Mouse (Mus musculus): ENCODE measurements around the gene Nav2.

Nav2 gene

DNA sequence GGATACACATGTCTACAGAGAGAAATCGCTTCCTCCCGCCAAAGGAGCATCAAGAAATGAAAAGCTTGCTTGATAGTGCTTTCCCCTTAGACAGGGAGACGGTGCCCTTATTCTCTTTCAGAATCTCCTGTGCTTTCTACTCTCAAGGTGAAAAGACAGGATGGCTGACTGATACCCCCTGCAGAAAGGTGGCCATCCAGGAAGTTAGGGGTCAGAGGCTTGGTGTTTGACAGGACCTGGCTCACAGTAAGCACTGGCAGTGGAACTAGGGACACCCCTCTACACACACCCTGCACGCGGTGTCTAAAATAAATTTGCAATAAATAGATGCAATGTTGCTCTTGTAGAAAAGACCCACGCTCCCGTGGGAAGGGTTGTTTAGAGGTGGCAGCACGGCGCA lies 723.4 kb downstream of the Nav2 start:
- no peak for DNase-seq (ENCODE audit: low spot score)

DNA sequence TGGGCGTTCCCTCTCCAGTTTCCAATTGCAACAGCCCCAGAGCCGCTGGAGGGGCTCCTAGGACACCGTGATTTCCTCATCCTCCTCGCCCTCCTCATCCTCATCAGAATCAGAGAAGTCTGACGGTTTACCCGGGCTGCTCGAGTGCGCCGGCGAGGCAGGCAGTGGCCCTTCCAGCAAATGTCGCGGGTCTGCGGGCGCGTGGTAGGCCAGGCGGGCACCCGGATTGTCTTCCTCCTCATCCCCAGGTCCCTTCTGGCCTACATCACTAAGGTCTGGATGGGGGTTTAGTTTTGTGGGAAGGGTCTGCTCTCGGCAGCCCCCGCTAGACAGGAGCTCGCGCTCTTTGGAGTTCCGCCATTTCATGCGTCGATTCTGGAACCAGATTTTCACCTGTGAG lies 723.9 kb downstream of the Nav2 start:
- no peak for DNase-seq (ENCODE audit: low spot score)

DNA sequence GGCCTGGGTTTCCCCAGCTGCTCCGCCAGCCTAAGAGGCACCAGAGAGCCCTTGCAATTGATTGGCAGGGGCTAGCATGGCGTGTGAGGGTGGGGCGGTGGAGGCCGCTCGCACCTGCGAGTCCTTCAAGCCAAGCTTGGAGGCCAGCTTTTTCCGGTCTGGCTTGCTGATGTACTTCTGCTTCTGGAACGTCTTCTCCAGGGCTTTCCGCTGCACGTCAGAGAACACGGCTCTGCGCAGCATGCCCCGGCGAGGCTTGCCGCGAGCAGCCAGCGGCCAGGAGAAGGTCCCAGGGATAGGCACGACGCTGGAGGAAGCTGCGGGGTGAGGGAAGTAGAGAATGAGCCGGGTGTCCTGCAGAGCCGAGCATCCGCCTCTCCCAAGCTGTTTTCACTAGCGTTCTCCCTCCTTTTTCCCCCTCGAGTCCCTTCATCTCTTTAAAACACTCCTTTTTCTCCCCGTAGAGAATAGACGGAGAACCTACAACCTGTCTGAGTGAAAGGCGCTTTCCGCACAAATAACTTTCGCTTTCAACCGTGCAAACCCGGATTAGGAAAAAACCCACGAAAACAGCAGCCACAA lies 725.0 kb downstream of the Nav2 start:
- peak; percentile 43 for DNase-seq (ENCODE audit: low spot score)

DNA sequence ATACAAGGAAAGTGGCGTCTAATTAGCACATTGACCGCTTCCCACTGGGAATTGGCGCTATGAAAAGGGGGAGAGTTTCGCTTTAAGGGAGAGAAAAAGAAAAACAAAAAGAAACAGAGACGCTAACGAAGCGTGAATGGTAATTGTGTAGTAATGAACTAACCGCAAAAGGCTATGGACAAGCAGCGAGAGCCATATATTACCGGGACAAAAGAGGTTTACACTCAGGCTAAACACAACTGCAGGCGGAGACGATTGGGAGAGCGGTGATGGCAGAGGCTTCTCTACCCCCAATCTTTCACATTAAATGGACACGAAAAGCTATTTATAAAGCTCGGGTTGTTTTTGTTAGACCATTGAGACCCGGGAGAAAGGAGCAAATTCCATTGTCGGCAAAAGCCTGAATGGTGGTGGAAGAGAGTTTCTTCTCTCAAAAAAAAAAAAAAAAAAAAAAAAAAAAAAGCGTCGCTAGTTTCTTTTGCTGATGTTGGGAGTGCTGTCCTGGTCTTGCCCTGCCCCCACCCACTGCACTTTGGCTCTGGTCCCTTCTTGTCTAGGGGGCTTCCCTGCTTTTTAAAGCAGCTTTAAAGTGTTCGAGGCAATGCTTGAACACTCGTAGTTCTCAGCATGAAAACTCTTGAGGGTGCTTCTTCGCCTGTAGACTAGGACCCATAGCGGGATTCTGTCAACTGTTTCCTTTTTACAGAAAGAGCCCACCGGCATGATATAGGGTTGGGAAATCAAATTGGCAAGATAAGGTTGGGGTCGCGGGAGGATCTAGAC lies 726.0 kb downstream of the Nav2 start:
- no peak for DNase-seq (ENCODE audit: low spot score)

DNA sequence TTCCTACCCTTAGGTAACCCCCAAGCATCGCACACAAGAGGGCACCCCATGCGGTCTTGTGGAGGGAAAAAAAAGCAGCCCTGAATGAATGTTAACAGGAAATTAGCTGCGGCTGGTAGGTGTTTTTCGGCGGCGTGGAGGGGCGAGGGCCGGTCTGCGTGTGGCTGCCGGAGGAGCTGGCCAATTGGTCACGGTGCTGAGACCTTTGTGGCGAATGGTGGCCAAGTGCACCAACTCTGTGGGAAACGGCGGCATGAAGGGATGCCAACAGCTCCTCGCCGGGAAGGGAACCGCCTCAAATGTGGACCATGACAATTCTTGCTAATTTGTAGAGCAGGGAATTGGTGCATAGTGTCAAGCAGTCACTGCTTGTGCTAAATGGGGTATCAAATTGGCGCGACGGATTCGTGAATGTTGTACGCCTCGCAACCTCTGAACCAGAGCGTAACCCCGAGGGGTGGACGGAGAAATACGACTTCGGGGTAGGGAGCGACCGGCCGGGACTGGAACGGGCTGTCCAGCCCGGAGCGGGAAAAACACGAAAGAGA lies 726.6 kb downstream of the Nav2 start:
- no peak for DNase-seq (ENCODE audit: low spot score)

DNA sequence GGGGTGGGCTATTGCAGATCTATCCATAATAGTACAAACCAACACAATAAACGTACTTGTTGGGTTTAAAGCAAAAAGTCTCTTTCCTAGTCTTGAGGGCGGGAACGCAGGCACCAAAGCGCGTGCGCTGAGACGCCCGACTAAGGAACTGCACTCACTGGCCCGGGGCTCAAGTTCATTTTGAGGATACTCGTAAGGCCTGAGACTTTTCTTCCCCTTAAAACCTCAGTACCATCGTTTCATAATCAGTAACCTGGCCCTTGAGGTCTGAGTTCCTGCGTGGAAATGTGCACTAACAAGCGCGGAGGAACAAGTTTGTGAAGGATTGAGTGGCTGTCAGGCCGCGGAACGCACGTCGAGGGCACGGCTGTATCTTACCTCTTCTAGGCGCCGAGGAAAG lies 727.5 kb downstream of the Nav2 start:
- no peak for DNase-seq (ENCODE audit: low spot score)

DNA sequence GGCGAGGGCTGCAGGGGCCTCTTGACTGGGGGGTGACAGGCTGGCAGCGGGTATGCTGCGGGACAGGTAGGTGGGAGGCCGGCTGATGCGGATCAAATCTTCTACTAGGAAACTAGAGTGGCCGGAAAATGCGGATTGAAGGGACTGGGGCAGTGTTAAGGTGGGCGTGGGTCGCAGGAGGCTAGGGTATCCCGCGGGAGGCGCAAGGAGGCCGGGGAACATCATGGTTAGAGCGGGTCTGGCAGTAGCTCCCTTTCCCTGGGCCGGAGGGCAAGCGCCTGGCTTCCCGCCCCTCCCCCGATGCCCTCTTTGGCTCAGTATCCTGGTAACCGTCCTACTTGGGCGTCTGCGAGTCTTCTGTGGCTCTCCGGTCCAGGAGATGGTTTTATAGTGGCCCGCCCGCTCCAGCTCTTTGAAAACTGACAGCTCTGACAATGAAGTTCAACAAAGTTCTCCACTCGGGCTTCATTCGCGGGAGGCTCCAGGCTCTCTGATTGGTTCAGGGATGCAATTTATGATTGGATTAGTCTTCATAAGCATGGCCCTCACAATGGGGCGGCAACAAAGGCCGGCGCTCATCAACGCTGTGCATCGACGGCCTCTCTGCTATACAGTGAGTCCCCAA lies 728.1 kb downstream of the Nav2 start, which contains the start of gene Dbx1:
Gene Dbx1, minus strand, starts transcription at position 359 of the 625 bp plus-strand sequence.
- DNase-seq (ENCODE audit: low spot score) = no peak

DNA sequence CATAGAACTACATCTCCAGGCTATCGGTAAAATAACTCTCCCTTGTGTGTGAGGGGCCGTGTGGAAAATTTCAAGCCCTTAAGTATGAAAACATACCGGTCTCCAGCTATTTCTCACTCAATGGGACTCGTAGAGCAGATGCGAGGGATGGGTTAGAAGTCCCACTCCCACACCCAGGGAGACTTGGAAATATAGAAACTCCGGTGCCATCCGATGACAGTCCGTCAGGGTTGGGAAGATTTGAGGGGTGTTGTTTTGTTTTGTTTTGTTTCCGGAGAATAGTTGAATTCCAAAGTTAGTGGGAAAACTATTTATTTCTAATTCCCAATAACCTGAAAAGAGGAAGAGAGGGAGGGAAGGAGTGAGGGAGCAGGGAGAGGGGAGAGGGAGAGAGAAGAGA lies 728.8 kb downstream of the Nav2 start:
- no peak for DNase-seq (ENCODE audit: low spot score)

DNA sequence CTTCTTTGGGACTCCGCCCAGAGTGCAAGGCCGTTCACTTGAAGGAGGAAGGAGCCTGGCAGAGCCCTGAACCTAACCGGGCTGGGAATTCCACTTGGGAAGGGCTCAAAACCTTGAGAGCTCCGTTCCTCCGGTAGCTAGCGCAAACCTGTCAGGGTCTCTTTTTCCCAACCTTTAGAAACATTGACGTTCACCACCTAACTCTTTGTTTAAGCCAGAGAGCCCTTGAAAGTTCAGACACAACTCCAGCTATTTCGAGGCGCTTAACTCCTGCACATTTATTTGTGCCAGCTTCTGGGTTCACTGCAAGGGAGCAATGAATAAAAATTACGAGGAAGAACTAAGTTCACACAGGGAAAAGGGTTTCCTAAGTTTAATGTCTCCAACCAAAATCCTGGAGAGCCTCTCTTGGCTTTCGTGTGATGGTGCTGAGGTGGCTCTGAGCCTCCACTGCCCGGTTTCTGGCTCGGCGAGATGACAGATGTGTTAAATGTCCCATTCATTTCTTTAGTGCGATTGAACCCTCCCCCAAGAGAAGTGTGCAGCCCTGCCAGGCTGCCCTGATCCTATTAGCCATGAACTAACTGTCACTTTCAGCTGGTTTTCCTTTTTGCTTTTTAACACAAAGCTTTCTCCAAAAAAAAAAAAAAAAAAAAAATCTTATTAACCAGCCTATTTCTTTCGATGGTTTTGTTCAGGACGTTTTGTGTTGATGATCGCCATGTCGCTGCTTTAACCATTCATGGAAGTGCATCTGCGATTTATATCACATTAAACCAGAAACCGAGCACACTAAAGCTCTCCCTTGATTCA lies 729.5 kb downstream of the Nav2 start:
- no peak for DNase-seq (ENCODE audit: low spot score)

DNA sequence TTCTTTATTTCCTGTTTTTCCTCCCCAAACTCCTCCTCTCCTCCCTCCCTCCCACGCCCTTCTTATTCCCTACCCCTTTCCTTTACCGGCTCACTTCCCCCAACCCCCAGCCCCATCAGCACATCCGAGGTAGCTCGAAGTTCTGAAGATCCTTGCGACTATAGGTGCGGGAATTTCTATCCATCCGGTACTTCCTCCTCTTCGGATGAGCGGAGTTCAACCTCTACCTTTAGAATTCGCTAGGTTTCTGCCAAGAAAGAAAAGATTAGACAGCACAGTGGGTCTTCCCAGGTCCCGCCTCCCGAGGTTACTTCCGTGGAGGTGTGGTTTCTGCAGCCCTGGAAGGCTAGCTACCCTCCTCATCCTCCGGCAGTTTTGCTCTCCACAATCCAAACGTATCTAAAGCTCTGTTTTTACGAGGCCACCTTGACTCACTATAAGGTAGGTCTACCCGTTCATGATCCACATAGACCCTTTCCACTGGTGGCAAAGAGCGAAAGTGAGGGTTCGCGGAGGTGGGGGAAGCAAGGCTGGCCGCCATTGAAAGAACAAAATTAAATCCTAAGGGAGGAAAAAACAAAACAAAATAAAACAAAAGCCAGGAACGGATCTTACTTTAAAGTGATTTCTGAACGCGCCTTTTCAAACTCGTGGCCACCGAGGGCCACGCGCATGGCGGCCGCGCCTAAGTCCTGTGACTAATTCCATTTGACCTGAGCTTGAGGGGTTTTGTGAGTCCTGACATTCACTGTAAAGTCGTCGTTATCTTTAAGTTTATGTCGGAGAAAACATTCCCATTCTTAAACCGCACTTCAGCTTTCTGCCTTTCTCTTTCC lies 730.6 kb downstream of the Nav2 start:
- no peak for DNase-seq (ENCODE audit: low spot score)

DNA sequence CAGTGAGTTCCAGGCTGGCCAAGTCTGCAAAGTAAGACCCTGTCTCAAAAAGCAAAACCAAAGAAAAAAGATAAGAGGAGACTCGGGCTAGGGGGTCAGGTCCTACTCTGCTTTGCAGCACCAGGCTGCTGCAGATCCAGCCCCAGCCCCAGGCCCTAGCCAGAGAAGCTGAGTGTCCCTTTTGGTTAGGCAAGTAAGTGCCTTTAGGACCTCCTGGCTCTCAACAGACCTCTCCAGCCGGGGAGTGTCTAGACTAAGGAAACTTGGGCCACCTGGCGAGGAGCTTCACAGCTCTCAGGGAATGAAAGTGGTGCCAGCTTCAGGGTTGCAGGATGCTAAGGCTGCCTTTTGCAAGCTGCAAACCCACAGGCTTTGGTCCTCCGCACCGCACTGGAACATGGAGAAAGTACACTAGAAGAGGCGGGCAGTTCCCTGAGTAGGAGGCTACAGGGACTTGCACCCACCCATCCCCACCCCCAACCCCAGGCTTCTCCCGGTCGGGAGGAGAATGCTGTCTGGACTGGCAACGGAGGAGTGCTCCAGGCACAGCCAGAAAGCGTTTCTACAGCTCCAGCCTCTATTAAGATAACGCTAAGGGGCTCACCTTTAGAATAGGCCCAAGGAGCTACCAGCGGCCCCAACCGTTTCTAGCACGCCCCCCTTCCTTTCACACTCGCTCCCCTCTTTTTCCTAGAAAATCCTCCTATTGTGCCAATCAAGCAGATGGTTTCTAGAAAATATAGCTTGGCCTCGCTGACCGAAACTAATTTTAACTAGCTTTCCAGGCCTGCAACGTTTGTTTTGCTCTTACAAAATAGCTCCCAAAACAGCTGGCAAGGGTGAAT lies 731.6 kb downstream of the Nav2 start:
- DNase-seq (ENCODE audit: low spot score) = no peak

DNA sequence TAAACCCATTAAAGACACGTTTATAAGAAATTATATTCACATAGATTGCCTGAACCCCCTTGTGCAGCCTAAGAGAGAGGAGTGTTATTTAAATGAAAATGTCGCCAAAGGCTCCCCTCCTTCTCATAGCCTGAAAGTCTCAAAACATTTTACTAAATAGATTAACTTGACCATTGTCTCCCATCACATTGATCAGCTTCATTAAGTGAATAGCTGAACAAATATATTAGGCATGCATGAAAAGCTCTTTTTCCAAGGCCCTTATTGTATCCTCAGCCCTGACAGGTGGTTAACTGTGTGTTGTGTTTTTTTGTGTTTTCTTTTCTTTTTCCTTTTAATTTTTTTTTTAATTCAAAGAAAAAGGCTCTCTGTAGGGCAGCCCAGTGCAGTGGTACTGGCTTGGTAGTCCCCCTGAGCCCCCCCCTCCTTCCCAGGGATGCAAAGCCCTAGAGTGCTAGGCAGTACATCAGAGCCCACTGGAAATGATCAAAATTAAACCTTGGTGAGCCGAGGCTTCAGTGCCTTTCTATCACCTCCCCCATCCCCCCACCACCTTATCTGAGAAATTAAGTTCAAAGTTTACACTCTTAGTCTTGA lies 732.3 kb downstream of the Nav2 start:
- DNase-seq (ENCODE audit: low spot score) = no peak

All from lung, postnatal 25 days (tissue).